Mouse (Mus musculus): Measurements from ENCODE around the gene Tmem218. TPM values are rescaled to one million over a fixed set of nuclear protein-coding genes. Genes with fewer than 3 reads are reported as not detected.

The Tmem218 gene
- polyA plus RNA-seq (2012; rRNA removed) = 1.8 and 2.1 TPM in 2 replicates

DNA sequence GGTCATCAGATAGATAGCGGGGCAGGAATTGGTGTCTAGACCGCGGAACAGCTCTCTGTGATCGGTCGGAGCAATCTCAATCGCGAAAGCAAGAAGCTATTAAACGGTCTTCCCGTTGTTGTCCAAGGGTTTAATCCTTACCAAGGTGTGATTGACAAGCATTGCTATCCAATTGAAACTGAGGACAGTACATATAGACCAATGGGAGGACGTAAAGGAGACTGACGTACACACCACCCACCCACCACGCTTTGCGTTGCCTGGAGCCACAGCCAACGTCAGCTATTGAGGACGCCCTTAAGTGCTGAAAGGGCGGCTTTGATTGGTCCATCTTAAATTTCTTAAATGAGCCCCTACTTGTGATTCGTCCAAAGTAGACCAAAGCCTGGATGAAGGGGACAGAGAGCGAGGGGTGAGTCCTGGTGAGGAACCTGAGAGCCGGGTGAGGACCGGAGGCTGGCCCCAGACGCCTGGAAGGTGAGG is at the start of gene Tmem218:
Gene Tmem218, plus strand, starts transcription at position 295 of the 483 bp plus-strand sequence.
- peak; percentile 96 for DNase-seq (ENCODE audit: low read depth, low spot score)
- WGBS = under 1% methylated on average over 21 of the region's 21 CpGs

DNA sequence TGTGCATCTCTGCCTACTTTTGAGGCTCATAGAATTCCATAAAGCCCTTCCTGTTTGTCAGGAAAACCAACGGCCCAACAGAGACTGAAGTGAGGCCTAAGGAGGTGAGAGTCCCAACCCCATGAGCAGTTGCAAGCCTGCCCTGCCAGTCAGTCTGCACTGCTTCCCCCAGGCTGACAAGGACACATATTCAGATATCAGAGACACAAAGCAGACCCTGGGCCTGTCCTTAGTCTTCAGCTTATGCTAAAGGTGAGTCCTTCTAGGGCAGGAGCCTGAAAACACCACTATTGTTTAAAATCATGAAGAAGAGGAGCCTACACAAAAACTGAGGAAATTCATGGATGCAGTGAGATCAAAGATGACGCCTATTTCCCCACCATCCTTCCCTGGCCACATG is 47.3 kb upstream of the Tmem218 start:
- 67% methylated on average over 2 of the region's 2 CpGs for WGBS
- DNase-seq (ENCODE audit: low read depth, low spot score) = no peak

DNA sequence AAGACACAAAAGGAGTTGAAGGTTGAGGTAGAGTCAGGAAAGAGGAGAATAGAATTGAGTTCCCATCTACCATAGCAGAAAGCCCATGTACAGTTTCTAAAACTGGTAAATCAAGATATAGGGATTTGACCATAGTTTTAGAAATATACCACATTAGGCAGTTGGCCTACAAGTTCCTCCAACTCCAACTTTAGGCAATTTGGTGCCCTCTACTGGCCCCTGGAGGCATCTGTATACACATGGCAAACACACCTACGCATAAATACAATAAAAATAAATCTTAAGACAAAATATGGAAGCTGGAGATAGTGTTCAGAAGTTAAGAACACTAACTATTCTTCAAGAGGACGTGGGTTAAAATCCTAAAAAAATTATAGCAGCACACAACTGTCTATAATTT is 41.1 kb upstream of the Tmem218 start:
- WGBS = 86% methylated on average over 2 of the region's 2 CpGs
- no peak for DNase-seq (ENCODE audit: low read depth, low spot score)

DNA sequence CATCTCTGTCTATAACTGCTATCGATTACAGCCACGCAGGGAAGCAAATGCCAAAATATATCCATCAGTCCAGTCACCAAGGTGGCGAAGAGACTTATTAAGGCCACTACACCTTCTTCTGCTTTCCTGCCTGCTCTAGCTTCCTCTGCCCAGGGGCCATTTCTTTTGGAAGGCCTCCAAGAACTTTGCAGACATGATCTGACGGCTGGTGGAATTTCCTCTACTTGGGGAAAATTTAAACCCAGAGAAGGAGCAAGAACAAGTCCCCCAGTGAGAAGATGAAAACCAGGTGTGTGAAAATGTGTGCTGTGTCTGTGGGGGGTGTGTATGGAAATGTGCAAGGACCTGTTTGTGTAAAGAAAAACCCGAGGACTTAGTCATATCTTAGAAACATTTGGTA is 34.6 kb upstream of the Tmem218 start:
- no peak for DNase-seq (ENCODE audit: low read depth, low spot score)
- 62% methylated on average over 5 of the region's 5 CpGs for WGBS

DNA sequence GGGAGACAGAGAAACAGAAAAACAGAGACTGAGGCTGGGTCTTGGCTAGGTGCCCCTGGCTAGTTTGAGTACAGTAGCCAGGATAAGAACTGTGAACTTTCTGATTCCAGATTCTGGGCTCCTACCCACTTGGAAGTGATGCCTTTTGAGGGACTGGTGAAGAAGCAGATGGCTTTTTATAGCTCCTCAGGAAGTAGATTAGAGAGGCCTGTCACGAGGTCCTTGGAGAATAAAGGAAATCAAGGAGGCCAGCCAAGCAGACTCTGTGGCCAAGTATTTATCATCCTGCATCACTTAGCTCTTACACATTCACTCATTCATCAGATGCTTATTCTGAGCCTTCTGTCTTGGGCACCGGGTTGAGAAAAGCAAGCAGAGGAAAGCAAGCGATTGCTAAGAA is 32.0 kb upstream of the Tmem218 start:
- DNase-seq (ENCODE audit: low read depth, low spot score) = no peak
- 53% methylated on average over 3 of the region's 3 CpGs for WGBS

DNA sequence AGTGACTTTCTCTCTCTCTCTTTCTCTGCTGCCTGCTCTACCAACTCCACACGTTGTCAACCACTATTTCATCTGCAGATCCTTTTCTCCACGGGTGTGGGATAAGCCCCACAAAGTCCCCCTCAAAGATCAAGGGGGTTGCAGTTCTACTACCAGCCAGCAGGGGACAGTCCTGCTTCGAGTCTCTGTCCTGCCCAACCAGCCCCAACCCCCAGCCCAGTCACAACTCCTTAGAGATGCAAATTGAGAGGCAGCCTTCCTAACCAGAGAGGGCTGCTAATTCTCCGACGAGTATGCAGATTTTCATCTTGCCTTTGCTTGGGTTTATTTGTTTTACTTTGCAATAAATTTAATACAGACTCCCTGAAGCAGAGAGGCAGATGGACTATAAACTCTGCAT is 30.9 kb upstream of the Tmem218 start:
- 8% methylated on average over 5 of the region's 5 CpGs for WGBS
- DNase-seq (ENCODE audit: low read depth, low spot score) = no peak

DNA sequence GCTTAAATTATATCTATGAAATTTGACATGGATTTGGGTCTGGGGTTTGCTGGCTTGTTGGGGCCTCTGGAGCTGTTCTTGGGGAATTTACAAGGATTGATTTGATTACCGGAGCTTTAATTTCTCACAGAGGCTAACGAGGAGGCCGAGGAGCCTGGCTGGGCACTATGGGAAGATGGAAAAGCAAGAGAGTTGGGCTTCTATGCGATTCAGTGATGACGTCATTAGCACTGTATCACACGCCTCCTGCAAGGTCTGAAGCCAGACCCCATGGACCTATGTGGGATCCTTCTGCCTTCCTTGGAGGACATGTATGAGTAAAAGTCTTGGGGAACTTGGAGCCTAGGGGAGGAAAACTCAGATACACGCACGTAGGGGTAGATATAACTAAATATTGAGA is 30.5 kb upstream of the Tmem218 start:
- no peak for DNase-seq (ENCODE audit: low read depth, low spot score)
- WGBS = 59% methylated on average over 8 of the region's 8 CpGs

DNA sequence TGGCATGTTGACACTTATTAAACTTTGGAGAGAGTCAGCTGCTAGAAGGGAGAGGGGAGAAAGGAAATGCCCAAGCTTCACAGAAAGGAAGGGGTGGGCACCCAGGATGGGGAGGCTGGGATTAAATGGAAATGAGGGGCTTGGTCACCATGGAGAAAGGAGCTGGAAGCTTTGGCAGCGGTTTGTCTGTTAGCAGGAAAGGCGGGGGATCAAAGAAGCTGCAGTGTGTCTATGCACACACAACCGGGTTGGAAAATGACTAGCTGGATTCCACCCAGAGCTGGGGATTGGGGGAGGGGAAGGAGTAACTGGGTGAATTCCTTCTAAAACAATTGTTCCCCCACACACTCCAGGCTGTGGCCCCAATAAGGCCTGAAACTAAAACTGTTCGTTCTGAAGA is 29.1 kb upstream of the Tmem218 start:
- DNase-seq (ENCODE audit: low read depth, low spot score) = no peak
- WGBS = 30% methylated on average over 4 of the region's 4 CpGs

DNA sequence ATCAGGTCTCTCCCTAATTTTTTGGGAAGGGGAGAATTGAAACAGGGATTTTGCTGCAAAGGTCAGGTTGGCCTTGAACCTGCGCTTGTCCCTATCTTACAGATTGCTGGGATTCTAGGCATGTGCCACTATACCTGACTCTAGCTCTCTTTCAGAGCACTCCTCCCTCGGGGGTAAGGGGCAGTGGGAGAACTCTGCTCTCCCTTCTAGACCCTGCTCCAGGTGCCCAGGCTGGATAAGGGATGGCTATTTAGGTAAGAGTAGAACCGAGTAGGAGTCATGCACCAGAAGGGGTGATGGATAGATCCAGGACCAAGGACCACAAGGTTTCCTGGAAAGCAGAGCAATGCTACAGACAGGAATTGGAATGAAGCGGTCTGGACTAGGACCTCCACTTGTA is 28.4 kb upstream of the Tmem218 start:
- DNase-seq (ENCODE audit: low read depth, low spot score) = no peak
- 86% methylated on average over 4 of the region's 4 CpGs for WGBS

DNA sequence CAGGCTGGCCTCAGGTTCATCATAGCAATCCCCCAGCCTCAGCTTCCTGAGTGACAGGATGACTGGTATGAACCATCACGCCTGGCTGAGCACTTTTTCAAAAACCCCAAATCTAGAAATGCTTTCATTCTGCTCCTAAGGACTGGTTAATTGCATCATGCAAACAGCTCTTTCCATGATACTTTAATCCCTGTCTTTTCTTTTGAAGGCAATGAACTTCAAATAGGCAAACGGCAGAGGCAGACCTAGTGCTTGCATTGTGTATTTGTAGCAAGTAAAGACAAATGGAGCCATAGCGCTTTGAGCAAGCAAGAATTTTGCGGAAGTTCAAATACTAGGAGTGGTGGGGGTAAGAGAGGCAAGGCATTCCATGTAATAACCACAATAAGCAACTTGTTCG is 26.4 kb upstream of the Tmem218 start:
- DNase-seq (ENCODE audit: low read depth, low spot score) = no peak
- WGBS = 75% methylated on average over 5 of the region's 5 CpGs

DNA sequence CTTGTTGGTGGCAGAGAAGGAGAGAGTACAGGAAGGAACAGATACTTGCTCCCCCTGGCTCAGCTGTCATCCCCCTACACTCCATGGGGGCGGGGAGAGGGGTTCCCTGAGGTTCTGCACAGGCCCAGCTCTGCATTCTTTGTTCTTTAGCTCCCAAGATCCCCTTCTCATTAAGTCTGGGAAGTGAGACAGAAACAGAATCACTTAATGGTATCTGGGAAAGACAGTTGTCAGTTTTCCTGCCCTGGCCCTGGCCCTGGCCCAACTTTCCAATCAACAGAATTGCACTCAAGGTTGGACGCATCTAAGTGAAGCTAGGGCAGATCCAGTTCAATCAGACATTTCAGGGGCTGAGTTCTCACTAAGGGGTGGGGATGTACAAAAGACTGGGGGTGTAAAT is 24.8 kb upstream of the Tmem218 start:
- no peak for DNase-seq (ENCODE audit: low read depth, low spot score)
- 64% methylated on average over 2 of the region's 2 CpGs for WGBS

DNA sequence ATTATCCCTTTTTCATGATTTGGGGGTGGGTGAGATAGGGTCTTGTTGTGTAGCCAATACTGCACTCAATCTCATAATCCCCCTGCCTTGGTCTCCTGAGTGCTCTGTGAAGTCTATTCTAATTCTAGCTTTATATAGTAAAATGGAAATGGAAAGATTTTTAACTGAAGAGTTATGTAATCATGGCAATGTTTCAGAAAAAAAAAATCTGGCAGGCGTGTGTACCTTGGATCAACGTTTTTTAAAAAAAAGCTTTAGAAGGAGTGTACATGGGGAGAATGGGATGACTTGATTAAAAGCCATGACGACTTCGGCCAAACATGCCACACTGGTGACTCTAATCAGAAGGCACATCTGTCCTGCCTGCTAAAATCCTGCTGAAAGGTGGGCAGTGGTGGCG is 20.6 kb upstream of the Tmem218 start:
- no peak for DNase-seq (ENCODE audit: low read depth, low spot score)
- WGBS = 68% methylated on average over 5 of the region's 5 CpGs

DNA sequence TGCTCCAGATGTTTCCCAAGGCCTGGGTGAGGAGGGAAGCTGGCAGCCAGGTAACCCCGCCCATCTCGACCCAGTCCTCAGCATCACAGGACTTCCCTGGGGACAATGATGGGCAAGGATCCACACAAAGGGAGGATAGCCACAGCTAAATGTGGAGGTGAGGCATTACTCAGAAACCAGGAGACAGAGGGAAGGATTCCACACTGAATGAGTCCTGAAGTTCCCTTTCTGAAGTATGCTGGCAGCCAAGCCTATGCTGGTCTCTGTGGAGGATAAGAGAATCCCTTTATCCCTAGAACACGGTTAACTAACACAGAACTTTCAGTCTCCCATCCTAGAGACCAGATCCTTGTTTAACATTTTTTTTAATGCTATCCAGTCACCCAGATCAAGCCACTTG is 20.0 kb upstream of the Tmem218 start:
- no peak for DNase-seq (ENCODE audit: low read depth, low spot score)
- 79% methylated on average over 3 of the region's 3 CpGs for WGBS

DNA sequence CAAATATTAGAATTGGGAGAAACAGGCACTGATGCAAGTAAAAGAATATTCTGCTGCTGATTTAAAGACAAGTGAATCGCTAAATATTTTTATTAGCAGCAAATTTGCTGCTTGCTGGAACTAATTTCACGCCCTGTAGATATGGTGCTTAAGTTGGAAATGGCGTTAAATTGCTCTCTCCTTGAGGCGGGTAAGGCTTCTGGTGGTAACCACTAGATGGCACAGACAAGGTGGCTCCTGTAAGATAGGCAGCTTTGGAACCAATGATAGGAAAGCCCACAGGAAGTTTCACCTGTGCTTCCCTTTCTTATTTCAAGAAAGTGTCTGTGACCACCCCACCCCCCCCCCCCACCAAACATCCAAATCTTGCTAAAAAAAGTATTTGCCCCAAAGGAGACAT is 11.0 kb upstream of the Tmem218 start:
- 77% methylated on average over 4 of the region's 4 CpGs for WGBS

DNA sequence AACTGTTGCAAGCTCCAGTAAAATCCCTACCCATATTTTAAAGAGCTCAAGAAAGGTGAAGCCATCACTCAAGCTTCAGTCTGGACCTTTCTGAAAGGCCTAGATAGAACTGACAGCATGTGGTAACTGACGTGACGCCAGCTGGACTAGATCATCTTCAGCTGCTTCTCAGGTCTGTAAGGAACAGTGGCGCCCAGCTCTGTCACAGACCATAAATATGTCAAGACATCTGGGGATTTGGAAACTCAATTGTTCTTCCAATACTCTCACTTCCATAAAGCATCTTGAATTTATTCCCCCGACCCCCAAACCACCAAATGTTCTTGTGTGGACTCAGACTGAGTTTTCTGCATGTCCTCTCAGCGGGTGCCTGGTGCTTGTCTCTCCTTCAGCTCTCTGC is 7.6 kb upstream of the Tmem218 start:
- 83% methylated on average over 5 of the region's 5 CpGs for WGBS
- no peak for DNase-seq (ENCODE audit: low read depth, low spot score)

More for the DNA sequence above, 11.0 kb upstream of the Tmem218 start:
- no peak for DNase-seq (ENCODE audit: low read depth, low spot score)

DNA sequence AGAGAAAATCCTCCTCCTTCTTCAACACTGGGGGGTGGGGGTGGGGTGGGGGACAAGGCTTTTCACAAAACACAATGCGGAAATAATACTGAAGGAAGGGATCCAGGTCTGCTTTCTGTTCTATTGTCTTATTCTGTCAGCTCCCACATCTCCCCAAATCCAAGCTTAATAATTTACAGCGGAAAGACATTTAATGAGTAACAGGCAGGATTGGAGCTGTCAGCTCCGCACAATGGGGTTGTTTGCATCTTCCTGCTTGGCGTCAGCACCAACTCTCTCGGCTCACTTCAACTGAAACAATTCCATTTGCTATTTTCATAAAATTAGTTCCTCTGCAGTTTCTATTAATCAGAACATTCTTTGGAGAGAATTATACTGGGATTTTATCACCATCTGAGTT is 4.1 kb upstream of the Tmem218 start:
- no peak for DNase-seq (ENCODE audit: low read depth, low spot score)
- WGBS = 16% methylated on average over 5 of the region's 5 CpGs

DNA sequence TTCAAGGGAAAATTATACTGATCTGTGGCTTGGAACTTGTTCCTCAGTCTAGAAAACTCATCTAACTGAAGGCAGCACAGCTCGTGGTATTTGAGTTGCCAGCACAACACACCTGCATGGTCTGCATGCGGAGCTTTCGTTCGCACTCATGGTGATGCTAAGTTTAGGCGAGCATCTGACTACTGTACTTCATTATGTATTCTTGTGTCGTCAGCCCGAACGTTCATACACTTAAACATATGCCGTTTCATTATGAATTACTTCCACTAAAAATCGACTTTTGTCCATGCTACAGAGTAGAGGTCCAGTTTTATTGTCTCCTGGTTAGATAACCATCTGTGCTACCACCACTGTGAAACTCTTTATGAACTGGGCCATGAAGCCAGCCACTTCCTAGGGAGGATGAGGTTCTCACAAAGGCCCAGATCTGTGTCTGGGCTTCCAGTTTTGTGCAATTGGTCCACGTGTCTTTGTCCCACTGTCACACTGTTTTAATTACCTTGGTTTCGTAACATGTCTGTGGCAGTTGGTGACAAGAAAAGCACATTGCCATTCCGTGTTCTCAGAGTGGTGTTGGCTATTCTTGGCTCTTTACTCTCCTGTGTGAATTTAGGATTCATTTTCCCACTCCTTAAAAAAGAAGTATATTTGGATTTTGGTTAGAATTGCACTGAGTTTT is 5.2 kb downstream of the Tmem218 start:
- whole genome bisulfite sequencing = 80% methylated on average over 13 of the region's 13 CpGs
- DNase-seq (ENCODE audit: low read depth, low spot score) = no peak

DNA sequence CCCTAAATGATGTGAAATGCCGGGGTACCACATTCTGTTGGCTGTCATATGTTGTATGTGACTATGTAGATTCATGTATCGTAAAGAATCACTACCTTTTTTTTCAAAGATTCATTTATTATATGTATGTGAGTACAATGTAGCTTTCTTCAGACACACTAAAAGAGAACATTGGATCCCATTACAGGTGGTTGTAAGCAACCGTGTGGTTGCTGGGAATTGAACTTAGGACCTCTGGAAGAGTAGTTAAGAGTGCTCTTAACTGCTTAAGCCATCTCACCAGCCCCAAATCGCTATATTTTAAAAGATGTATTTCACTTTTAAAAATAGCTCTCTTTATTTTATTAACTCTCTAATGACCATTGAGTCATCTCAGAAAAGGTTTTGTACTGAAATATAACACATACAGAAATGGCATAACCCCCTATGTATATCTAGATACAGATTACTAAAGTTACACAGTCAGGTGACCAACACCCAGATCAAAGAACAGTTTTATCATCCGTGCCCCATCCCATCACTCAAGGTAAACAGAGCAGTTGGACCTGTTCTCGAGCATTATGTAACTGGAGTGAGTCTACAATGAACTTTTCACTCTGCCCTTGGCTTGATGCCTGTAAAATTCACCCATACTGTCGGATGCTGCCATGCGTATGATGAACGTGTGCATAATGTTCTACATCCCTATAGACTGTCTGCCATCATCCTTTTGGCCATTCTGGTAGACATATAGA is 6.5 kb downstream of the Tmem218 start:
- no peak for DNase-seq (ENCODE audit: low read depth, low spot score)
- 44% methylated on average over 9 of the region's 9 CpGs for WGBS

DNA sequence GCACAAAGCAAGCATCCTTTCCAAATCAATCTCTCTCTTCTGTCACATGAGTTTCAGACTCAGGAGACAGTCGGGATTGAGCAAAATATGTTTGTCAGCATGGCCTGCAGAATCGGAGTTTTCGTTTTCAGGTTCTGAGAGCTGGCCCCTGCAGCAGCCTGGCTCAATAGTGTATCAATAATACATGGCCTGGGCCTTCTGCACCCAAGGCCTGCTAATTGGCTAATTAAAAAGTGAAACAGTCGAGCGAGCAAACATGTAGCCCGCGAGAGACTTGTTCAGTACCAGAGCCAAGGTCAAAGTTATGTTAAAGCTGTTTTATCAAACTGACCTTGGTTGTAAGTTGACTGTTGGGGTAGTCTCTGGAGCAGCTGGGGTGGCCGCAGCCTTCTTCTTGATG is 12.7 kb downstream of the Tmem218 start:
- 82% methylated on average over 8 of the region's 8 CpGs for WGBS
- DNase-seq (ENCODE audit: low read depth, low spot score) = no peak

DNA sequence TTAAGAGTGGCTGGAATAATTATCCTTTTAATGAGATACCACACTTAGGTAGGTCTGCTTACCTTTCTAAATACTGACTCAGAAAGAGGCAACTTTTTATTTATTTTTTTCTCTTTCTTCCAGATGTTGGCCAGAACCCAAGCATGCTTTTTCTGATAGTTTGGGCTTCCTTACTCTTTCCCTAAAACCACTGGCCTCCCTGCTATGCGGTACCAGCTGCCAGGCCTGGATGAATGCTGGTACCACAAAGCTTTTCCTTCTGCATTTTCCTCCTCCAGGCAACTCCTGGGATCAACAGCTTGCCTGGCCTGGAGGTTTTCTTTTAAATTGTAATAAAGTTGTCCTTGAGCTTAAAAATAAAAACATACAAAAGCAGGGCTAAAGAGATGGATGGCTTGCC is 17.6 kb downstream of the Tmem218 start:
- WGBS = 84% methylated on average over 1 of the region's 1 CpGs
- no peak for DNase-seq (ENCODE audit: low read depth, low spot score)

DNA sequence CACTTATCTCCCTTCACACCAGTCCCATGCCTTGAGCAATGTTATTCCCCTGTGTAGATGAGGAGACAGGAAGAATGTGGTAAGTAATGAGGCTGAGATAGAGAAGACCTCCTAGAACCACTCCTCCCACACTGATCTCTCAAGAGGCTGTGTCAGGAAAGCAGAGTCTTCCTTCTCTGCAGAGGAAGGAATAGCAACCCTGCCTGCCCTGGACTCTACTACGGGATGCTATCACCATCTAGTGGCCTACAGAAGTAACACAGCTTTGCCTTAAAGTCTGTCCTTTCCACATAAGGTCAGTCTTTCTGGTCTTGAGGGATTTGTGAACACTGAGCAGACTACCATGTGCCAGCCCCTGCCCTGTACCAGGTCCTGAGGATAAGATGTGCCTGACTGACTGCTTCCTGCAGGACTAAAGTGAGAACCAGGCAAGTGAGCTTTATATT is 21.9 kb downstream of the Tmem218 start:
- DNase-seq (ENCODE audit: low read depth, low spot score) = peak; percentile 19
- WGBS = 0% methylated on average over 1 of the region's 1 CpGs

All from large intestine, adult 2 months (tissue).